ENCODE assay signal across 17 mouse cellular contexts in genomic region chr15:89255330-89255729, GRCm38 (mm10). TPM values are rescaled to one million over a fixed set of nuclear protein-coding genes. Genes with fewer than 3 reads are reported as not detected.
DNase-seq lines count a peak whose midpoint lies in the region; ATAC-seq and TF ChIP-seq lines count a peak whose summit lies in the region.
"Had no signal": no experiment of that assay in that cellular context is flagged by ENCODE, and none has a peak within 500 bp of the region (broad histone marks: within the 10 kb centered on the region; RNA-seq: fewer than 3 reads in every experiment).

No protein-coding gene starts in this region.

- no peak overlapping the region for H3K9ac ChIP-seq in midbrain, embryonic 16.5 days (ENCODE audit: low read depth, low read length)
- no peak overlapping the region for H3K9ac ChIP-seq in embryonic facial prominence, embryonic 12.5 days
- H3K9ac ChIP-seq in hindbrain, postnatal 0 days (replicated peaks; ENCODE audit: low read length), result no peak overlapping the region
- H3K9ac ChIP-seq: limb, embryonic 15.5 days; lung, embryonic 15.5 days had no signal

- peaks cover 40% of the 10 kb centered on the region for H3K4me1 ChIP-seq in midbrain, embryonic 10.5 days
- H3K4me1 ChIP-seq in midbrain, embryonic 16.5 days (ENCODE audit: control insufficient read depth, insufficient read depth, low read length), result no peaks in the 10 kb centered on the region
- H3K4me1 ChIP-seq in embryonic facial prominence, embryonic 12.5 days, result no peaks in the 10 kb centered on the region
- H3K4me1 ChIP-seq in hindbrain, postnatal 0 days (ENCODE audit: insufficient read depth, low read length), result no peaks in the 10 kb centered on the region; the same call in 1 of the 2 replicates
- no peaks in the 10 kb centered on the region for H3K4me1 ChIP-seq in kidney, adult 2 months (ENCODE audit: control insufficient read depth, insufficient read depth, low read length)
- H3K4me1 ChIP-seq: limb, embryonic 15.5 days; lung, embryonic 15.5 days had no signal

- H3K4me2 ChIP-seq in midbrain, embryonic 16.5 days (ENCODE audit: low read length), result no peak overlapping the region
- H3K4me2 ChIP-seq in embryonic facial prominence, embryonic 12.5 days (replicated peaks), result no peak overlapping the region
- H3K4me2 ChIP-seq in hindbrain, postnatal 0 days (ENCODE audit: low read depth, low read length), result no peak overlapping the region
- H3K4me2 ChIP-seq: limb, embryonic 15.5 days; lung, embryonic 15.5 days had no signal

- no peaks in the 10 kb centered on the region for H3K9me3 ChIP-seq in midbrain, embryonic 10.5 days (replicated peaks)
- H3K9me3 ChIP-seq in midbrain, embryonic 16.5 days (replicated peaks; ENCODE audit: control insufficient read depth, low read length, poor library complexity, severe bottlenecking), result no peaks in the 10 kb centered on the region
- no peaks in the 10 kb centered on the region for H3K9me3 ChIP-seq in embryonic facial prominence, embryonic 12.5 days
- H3K9me3 ChIP-seq in hindbrain, postnatal 0 days (ENCODE audit: low read length), result no peaks in the 10 kb centered on the region
- H3K9me3 ChIP-seq: heart, embryonic 10.5 days; limb, embryonic 15.5 days; lung, embryonic 15.5 days; megakaryocyte, embryonic 14.5 days had no signal

- H3K27ac ChIP-seq in midbrain, embryonic 10.5 days (replicated peaks), result peak overlapping the region; percentile 88
- no peak overlapping the region for H3K27ac ChIP-seq in midbrain, embryonic 16.5 days (ENCODE audit: low read length)
- 0 out of 2 replicates have a peak overlapping the region, but pooled peaks have one; percentile 13 for H3K27ac ChIP-seq in embryonic facial prominence, embryonic 12.5 days
- peak overlapping the region; percentile 12; the same call in 1 of the 2 replicates for H3K27ac ChIP-seq in hindbrain, postnatal 0 days
- H3K27ac ChIP-seq in kidney, adult 2 months (ENCODE audit: insufficient read depth, low read depth, low read length), result no peak overlapping the region
- H3K27ac ChIP-seq: gastrocnemius, adult 2 months; heart, embryonic 10.5 days; kidney, postnatal 0 days; limb, embryonic 15.5 days; lung, embryonic 15.5 days had no signal

- no peaks in the 10 kb centered on the region for H3K27me3 ChIP-seq in midbrain, embryonic 10.5 days (ENCODE audit: low read depth, poor library complexity, severe bottlenecking)
- H3K27me3 ChIP-seq in midbrain, embryonic 16.5 days (ENCODE audit: control insufficient read depth, insufficient read depth, low read depth, low read length), result no peaks in the 10 kb centered on the region
- no peaks in the 10 kb centered on the region for H3K27me3 ChIP-seq in embryonic facial prominence, embryonic 12.5 days
- no peaks in the 10 kb centered on the region for H3K27me3 ChIP-seq in hindbrain, postnatal 0 days (ENCODE audit: insufficient read depth, low read length)
- no peaks in the 10 kb centered on the region for H3K27me3 ChIP-seq in kidney, adult 2 months (replicated peaks; ENCODE audit: control insufficient read depth, insufficient read depth, low read length)
- H3K27me3 ChIP-seq: limb, embryonic 15.5 days; lung, embryonic 15.5 days; megakaryocyte, embryonic 14.5 days had no signal

- no peak for TF ChIP-seq CTCF in hindbrain, postnatal 0 days (IDR thresholded peaks at IDR 0.05; ENCODE audit: low read depth)
- TF ChIP-seq CTCF in kidney, adult 2 months (conservative IDR thresholded peaks at IDR 0.05; ENCODE audit: insufficient read depth, insufficient read length, low read depth, low read length), result no peak

- ATAC-seq in midbrain, embryonic 16.5 days, result no peak
- ATAC-seq in embryonic facial prominence, embryonic 12.5 days (ENCODE audit: insufficient number of reproducible peaks, insufficient read depth, low FRiP score, low TSS enrichment), result no peak
- ATAC-seq in hindbrain, postnatal 0 days, result peak; percentile 71; the same call in 1 of the 2 replicates
- ATAC-seq: CD4-positive, CD25-positive, alpha-beta regulatory T cell, adult 4 months; inflammation-experienced regulatory T-cells, adult 6 months had no signal

- peak; percentile 82 for DNase-seq in midbrain, embryonic 10.5 days (ENCODE audit: low spot score)
- DNase-seq in hindbrain, postnatal 0 days (ENCODE audit: low spot score), result peak; percentile 14
- no peak for DNase-seq in kidney, adult 2 months
- no peak for DNase-seq in thymus, postnatal 10 days (ENCODE audit: low spot score in 2 of 2)
- no peak for DNase-seq in kidney, postnatal 10 days
- DNase-seq: cerebellum, postnatal 14 days; gastrocnemius, adult 2 months; thymus, postnatal 25 days had no signal

- WGBS in midbrain, embryonic 10.5 days, result 11% methylated on average over 4 of the region's 4 CpGs
- 18% methylated on average over 4 of the region's 4 CpGs for WGBS in midbrain, embryonic 16.5 days
- 71% methylated on average over 4 of the region's 4 CpGs for WGBS in embryonic facial prominence, embryonic 12.5 days
- WGBS in hindbrain, postnatal 0 days, result 31% methylated on average over 4 of the region's 4 CpGs
- 91% methylated on average over 4 of the region's 4 CpGs for WGBS in kidney, adult 2 months

- no peak for TF ChIP-seq POLR2A in kidney, adult 2 months (IDR thresholded peaks at IDR 0.05; ENCODE audit: low read depth, low read length)

- peaks cover 61% of the 10 kb centered on the region for H3K36me3 ChIP-seq in midbrain, embryonic 10.5 days
- H3K36me3 ChIP-seq in midbrain, embryonic 16.5 days (ENCODE audit: control insufficient read depth, insufficient read depth, low read length), result peaks cover 23% of the 10 kb centered on the region
- peaks cover 48% of the 10 kb centered on the region for H3K36me3 ChIP-seq in embryonic facial prominence, embryonic 12.5 days
- peaks cover 41% of the 10 kb centered on the region for H3K36me3 ChIP-seq in hindbrain, postnatal 0 days (ENCODE audit: insufficient read depth, low read length)
- no peaks in the 10 kb centered on the region; the same call in 1 of the 2 replicates for H3K36me3 ChIP-seq in kidney, adult 2 months (ENCODE audit: control insufficient read depth, insufficient read depth, low read length)

- no peak overlapping the region; the same call in 1 of the 2 replicates for H3K4me3 ChIP-seq in midbrain, embryonic 10.5 days
- no peak overlapping the region for H3K4me3 ChIP-seq in midbrain, embryonic 16.5 days (ENCODE audit: low read depth, low read length)
- no peak overlapping the region for H3K4me3 ChIP-seq in embryonic facial prominence, embryonic 12.5 days
- H3K4me3 ChIP-seq in hindbrain, postnatal 0 days (ENCODE audit: low read length), result no peak overlapping the region
- no peak overlapping the region for H3K4me3 ChIP-seq in kidney, adult 2 months (ENCODE audit: insufficient read depth, low read depth, low read length)
- H3K4me3 ChIP-seq: gastrocnemius, adult 2 months; heart, embryonic 10.5 days; limb, embryonic 15.5 days; lung, embryonic 15.5 days; megakaryocyte, embryonic 14.5 days had no signal

RNA-seq across cellular contexts. Expression of gene Ppp6r2, which starts 44.0 kb away (rescaled TPM):
- 25.4 and 41.8 TPM in 2 replicates for polyA plus RNA-seq in midbrain, embryonic 10.5 days (2016; fragmentation: Nextera tagmentation; extraction: Ambion mirVana)
- 76.7 and 82.0 TPM in 2 replicates for polyA plus RNA-seq in midbrain, embryonic 16.5 days (2015; fragmentation: Nextera tagmentation; extraction: Ambion mirVana)
- polyA plus RNA-seq in embryonic facial prominence, embryonic 12.5 days (2016; fragmentation: Nextera tagmentation; extraction: Ambion mirVana), result 38.9 and 41.9 TPM in 2 replicates
- 257 and 290 TPM in 2 replicates for total RNA-seq in hindbrain, postnatal 0 days (2014; rRNA removed)
- polyA plus RNA-seq in hindbrain, postnatal 0 days (2015; fragmentation: Nextera tagmentation; extraction: Ambion mirVana), result 71.2 and 72.7 TPM in 2 replicates
- polyA plus RNA-seq in kidney, adult 2 months (2012; rRNA removed), result 85.0 and 148 TPM in 2 replicates

RNA-seq across cellular contexts. Expression of gene Dennd6b, which starts 59.0 kb away (rescaled TPM):
- 27.7 and 37.3 TPM in 2 replicates for polyA plus RNA-seq in midbrain, embryonic 10.5 days (2016; fragmentation: Nextera tagmentation; extraction: Ambion mirVana)
- 120 and 124 TPM in 2 replicates for polyA plus RNA-seq in midbrain, embryonic 16.5 days (2015; fragmentation: Nextera tagmentation; extraction: Ambion mirVana)
- 30.2 and 30.3 TPM in 2 replicates for polyA plus RNA-seq in embryonic facial prominence, embryonic 12.5 days (2016; fragmentation: Nextera tagmentation; extraction: Ambion mirVana)
- total RNA-seq in hindbrain, postnatal 0 days (2014; rRNA removed), result 73.9 and 79.9 TPM in 2 replicates
- polyA plus RNA-seq in hindbrain, postnatal 0 days (2015; fragmentation: Nextera tagmentation; extraction: Ambion mirVana), result 60.1 and 62.2 TPM in 2 replicates
- 11.2 and 15.0 TPM in 2 replicates for polyA plus RNA-seq in kidney, adult 2 months (2012; rRNA removed)

RNA-seq across cellular contexts. Expression of gene Sbf1, which starts 59.8 kb away (rescaled TPM):
- 78.3 and 93.5 TPM in 2 replicates for polyA plus RNA-seq in midbrain, embryonic 10.5 days (2016; fragmentation: Nextera tagmentation; extraction: Ambion mirVana)
- polyA plus RNA-seq in midbrain, embryonic 16.5 days (2015; fragmentation: Nextera tagmentation; extraction: Ambion mirVana), result 92.9 and 101 TPM in 2 replicates
- polyA plus RNA-seq in embryonic facial prominence, embryonic 12.5 days (2016; fragmentation: Nextera tagmentation; extraction: Ambion mirVana), result 60.9 and 61.6 TPM in 2 replicates
- total RNA-seq in hindbrain, postnatal 0 days (2014; rRNA removed), result 265 and 324 TPM in 2 replicates
- polyA plus RNA-seq in hindbrain, postnatal 0 days (2015; fragmentation: Nextera tagmentation; extraction: Ambion mirVana), result 69.5 and 70.7 TPM in 2 replicates
- 174 and 184 TPM in 2 replicates for polyA plus RNA-seq in kidney, adult 2 months (2012; rRNA removed)

Comparison
In these comparisons a context has a peak if more than half of its experiments do, and no peak if none do; other contexts are left out.
1. H3K27ac ChIP-seq: peak in midbrain, embryonic 10.5 days (single experiment), embryonic facial prominence, embryonic 12.5 days (single experiment) and hindbrain, postnatal 0 days (single experiment); none in midbrain, embryonic 16.5 days (single experiment) and kidney, adult 2 months (single experiment).
2. DNase-seq: peak in midbrain, embryonic 10.5 days (single experiment) and hindbrain, postnatal 0 days (single experiment); none in kidney, adult 2 months (single experiment), thymus, postnatal 10 days (0 of 2) and kidney, postnatal 10 days (single experiment).